ENCODE assay signal across 14 mouse cellular contexts in genomic region chr13:113859392-113859776, GRCm38 (mm10).
DNase-seq lines count a peak whose midpoint lies in the region; ATAC-seq lines count a peak whose summit lies in the region.
"Had no signal": no experiment of that assay in that cellular context is flagged by ENCODE, and none has a peak within 500 bp of the region (broad histone marks: within the 10 kb centered on the region; RNA-seq: fewer than 3 reads in every experiment).

No protein-coding gene starts in this region.

- no peak overlapping the region for H3K4me2 ChIP-seq in forebrain, embryonic 11.5 days (ENCODE audit: low read depth, low read length, severe bottlenecking)
- H3K4me2 ChIP-seq in limb, embryonic 11.5 days (ENCODE audit: low read depth, severe bottlenecking), result no peak overlapping the region
- peak overlapping the region; percentile 59 for H3K4me2 ChIP-seq in liver, embryonic 16.5 days (ENCODE audit: low read depth, low read length)
- H3K4me2 ChIP-seq: kidney, embryonic 15.5 days; lung, embryonic 14.5 days; midbrain, embryonic 12.5 days had no signal

- peak overlapping the region; percentile 46 for H3K27ac ChIP-seq in forebrain, embryonic 10.5 days
- no peak overlapping the region for H3K27ac ChIP-seq in forebrain, embryonic 11.5 days (ENCODE audit: low read depth, low read length)
- no peak overlapping the region for H3K27ac ChIP-seq in limb, embryonic 11.5 days (replicated peaks; ENCODE audit: low read depth, low read length)
- no peak overlapping the region for H3K27ac ChIP-seq in limb, embryonic 10.5 days
- peak overlapping the region; percentile 59 for H3K27ac ChIP-seq in liver, embryonic 16.5 days (ENCODE audit: low read length)
- H3K27ac ChIP-seq: kidney, embryonic 15.5 days; midbrain, embryonic 12.5 days had no signal

- no peaks in the 10 kb centered on the region for H3K9me3 ChIP-seq in forebrain, embryonic 10.5 days
- H3K9me3 ChIP-seq in forebrain, embryonic 11.5 days (ENCODE audit: control insufficient read depth, low read length), result no peaks in the 10 kb centered on the region
- H3K9me3 ChIP-seq in limb, embryonic 11.5 days (ENCODE audit: control insufficient read depth, low read length), result no peaks in the 10 kb centered on the region
- H3K9me3 ChIP-seq in limb, embryonic 10.5 days (replicated peaks), result no peaks in the 10 kb centered on the region
- no peaks in the 10 kb centered on the region for H3K9me3 ChIP-seq in erythroblast, embryonic 14.5 days (ENCODE audit: control insufficient read depth, low read length)
- H3K9me3 ChIP-seq in liver, embryonic 16.5 days (replicated peaks; ENCODE audit: control insufficient read depth, low read length), result no peaks in the 10 kb centered on the region
- H3K9me3 ChIP-seq: kidney, embryonic 15.5 days; midbrain, embryonic 12.5 days had no signal

- H3K9ac ChIP-seq in forebrain, embryonic 11.5 days (ENCODE audit: low read length), result no peak overlapping the region
- no peak overlapping the region for H3K9ac ChIP-seq in limb, embryonic 11.5 days (ENCODE audit: low read length)
- no peak overlapping the region for H3K9ac ChIP-seq in liver, embryonic 16.5 days (ENCODE audit: low read depth, low read length)
- H3K9ac ChIP-seq: kidney, embryonic 15.5 days; lung, embryonic 14.5 days; midbrain, embryonic 12.5 days had no signal

- H3K27me3 ChIP-seq in forebrain, embryonic 10.5 days (ENCODE audit: poor library complexity, severe bottlenecking), result no peaks in the 10 kb centered on the region
- H3K27me3 ChIP-seq in forebrain, embryonic 11.5 days (ENCODE audit: control insufficient read depth, insufficient read depth, low read length), result no peaks in the 10 kb centered on the region
- H3K27me3 ChIP-seq in limb, embryonic 11.5 days (ENCODE audit: control insufficient read depth, insufficient read depth, low read length), result no peaks in the 10 kb centered on the region
- H3K27me3 ChIP-seq in limb, embryonic 10.5 days (ENCODE audit: low read depth, poor library complexity, severe bottlenecking), result no peaks in the 10 kb centered on the region
- H3K27me3 ChIP-seq in erythroblast, embryonic 14.5 days (ENCODE audit: control insufficient read depth), result no peaks in the 10 kb centered on the region
- H3K27me3 ChIP-seq in liver, embryonic 16.5 days (ENCODE audit: control insufficient read depth, insufficient read depth, low read depth, low read length), result no peaks in the 10 kb centered on the region
- H3K27me3 ChIP-seq: kidney, embryonic 15.5 days; midbrain, embryonic 12.5 days had no signal

- WGBS in forebrain, embryonic 10.5 days, result 82% methylated on average over 11 of the region's 11 CpGs
- 77% methylated on average over 11 of the region's 11 CpGs for WGBS in forebrain, embryonic 11.5 days
- 84% methylated on average over 11 of the region's 11 CpGs for WGBS in limb, embryonic 11.5 days
- WGBS in limb, embryonic 10.5 days, result 90% methylated on average over 11 of the region's 11 CpGs
- WGBS in liver, embryonic 16.5 days (ENCODE audit: insufficient replicate concordance), result 36% methylated on average over 11 of the region's 11 CpGs

- peaks cover 43% of the 10 kb centered on the region for H3K4me1 ChIP-seq in forebrain, embryonic 10.5 days
- no peaks in the 10 kb centered on the region for H3K4me1 ChIP-seq in forebrain, embryonic 11.5 days (replicated peaks; ENCODE audit: control insufficient read depth, insufficient read depth, low read length)
- peaks cover 20% of the 10 kb centered on the region for H3K4me1 ChIP-seq in limb, embryonic 11.5 days (ENCODE audit: control insufficient read depth, insufficient read depth, low read length)
- H3K4me1 ChIP-seq in limb, embryonic 10.5 days, result peaks cover 57% of the 10 kb centered on the region
- peaks cover 90% of the 10 kb centered on the region for H3K4me1 ChIP-seq in erythroblast, embryonic 14.5 days (ENCODE audit: control insufficient read depth)
- H3K4me1 ChIP-seq in liver, embryonic 16.5 days (ENCODE audit: control insufficient read depth, low read depth, low read length), result peaks cover 41% of the 10 kb centered on the region

- no peak overlapping the region for H3K4me3 ChIP-seq in forebrain, embryonic 10.5 days
- no peak overlapping the region for H3K4me3 ChIP-seq in forebrain, embryonic 11.5 days (ENCODE audit: low read depth, low read length)
- no peak overlapping the region for H3K4me3 ChIP-seq in limb, embryonic 11.5 days (ENCODE audit: low read depth, low read length)
- no peak overlapping the region for H3K4me3 ChIP-seq in limb, embryonic 10.5 days
- peak overlapping the region; percentile 62 for H3K4me3 ChIP-seq in erythroblast, embryonic 14.5 days (replicated peaks)
- H3K4me3 ChIP-seq in liver, embryonic 16.5 days (ENCODE audit: low read depth, low read length), result peak overlapping the region; percentile 39
- H3K4me3 ChIP-seq: kidney, embryonic 15.5 days; midbrain, embryonic 12.5 days had no signal

- ATAC-seq in forebrain, embryonic 11.5 days (replicated peaks; ENCODE audit: low FRiP score), result no peak
- ATAC-seq in limb, embryonic 11.5 days (ENCODE audit: insufficient number of reproducible peaks, low FRiP score, low TSS enrichment, low read depth), result 0 out of 2 replicates have a peak, but pooled peaks have one; percentile 29
- ATAC-seq in liver, embryonic 16.5 days (ENCODE audit: low read depth), result peak; percentile 82

- DNase-seq in forebrain, embryonic 10.5 days (ENCODE audit: extremely low spot score, low spot score), result no peak
- DNase-seq in forebrain, embryonic 11.5 days (ENCODE audit: low spot score), result no peak
- DNase-seq in limb, embryonic 11.5 days (ENCODE audit: low spot score), result no peak
- DNase-seq in limb, embryonic 10.5 days (ENCODE audit: low spot score), result no peak
- DNase-seq in urinary bladder, postnatal 10 days (ENCODE audit: low spot score), result no peak
- no peak for DNase-seq in urinary bladder, postnatal 25 days (ENCODE audit: low spot score)
- DNase-seq: adrenal gland, adult 8-10 months; cerebellum, adult 9-11 months; lung, embryonic 14.5 days; thymus, postnatal 4 days had no signal

- no peaks in the 10 kb centered on the region for H3K36me3 ChIP-seq in forebrain, embryonic 10.5 days (replicated peaks)
- H3K36me3 ChIP-seq in forebrain, embryonic 11.5 days (ENCODE audit: control insufficient read depth, insufficient read depth, low read length), result no peaks in the 10 kb centered on the region
- no peaks in the 10 kb centered on the region for H3K36me3 ChIP-seq in limb, embryonic 11.5 days (ENCODE audit: control insufficient read depth, insufficient read depth, low read length)
- no peaks in the 10 kb centered on the region for H3K36me3 ChIP-seq in limb, embryonic 10.5 days
- H3K36me3 ChIP-seq in erythroblast, embryonic 14.5 days (ENCODE audit: control insufficient read depth), result peaks cover 8% of the 10 kb centered on the region
- no peaks in the 10 kb centered on the region for H3K36me3 ChIP-seq in liver, embryonic 16.5 days (ENCODE audit: control insufficient read depth, insufficient read depth)
- H3K36me3 ChIP-seq: kidney, embryonic 15.5 days; midbrain, embryonic 12.5 days had no signal

Comparison
In these comparisons a context has a peak if more than half of its experiments do, and no peak if none do; other contexts are left out.
1. H3K27ac ChIP-seq: peak in forebrain, embryonic 10.5 days (single experiment) and liver, embryonic 16.5 days (single experiment); none in forebrain, embryonic 11.5 days (single experiment), limb, embryonic 11.5 days (single experiment) and limb, embryonic 10.5 days (single experiment).
2. H3K4me3 ChIP-seq: peak in erythroblast, embryonic 14.5 days (single experiment) and liver, embryonic 16.5 days (single experiment); none in forebrain, embryonic 10.5 days (single experiment), forebrain, embryonic 11.5 days (single experiment), limb, embryonic 11.5 days (single experiment) and limb, embryonic 10.5 days (single experiment).